Mouse (Mus musculus): ENCODE results near the gene Tmem110.

Tmem110 gene

GRCm38 (mm10) chr14:30862368-30862767 lies 37.0 kb downstream of the Tmem110 start:
- no peak for DNase-seq (ENCODE audit: low read depth, low spot score)

GRCm38 (mm10) chr14:30865311-30865710 lies 39.9 kb downstream of the Tmem110 start:
- peak; percentile 49 for DNase-seq (ENCODE audit: low read depth, low spot score)

- DNase-seq (ENCODE audit: low read depth, low spot score): peak; percentile 82
Measured at GRCm38 (mm10) chr14:30867042-30867441, 41.7 kb downstream of the Tmem110 start.

- DNase-seq (ENCODE audit: low read depth, low spot score): no peak
Measured at GRCm38 (mm10) chr14:30868826-30869225, 43.4 kb downstream of the Tmem110 start.

- DNase-seq (ENCODE audit: low read depth, low spot score): no peak
Measured at GRCm38 (mm10) chr14:30869391-30869801, 44.0 kb downstream of the Tmem110 start.

GRCm38 (mm10) chr14:30870206-30871147 lies 45.1 kb downstream of the Tmem110 start:
- no peak for DNase-seq (ENCODE audit: low read depth, low spot score)

- DNase-seq (ENCODE audit: low read depth, low spot score): no peak
Measured at GRCm38 (mm10) chr14:30874095-30874700, 48.8 kb downstream of the Tmem110 start.

- peak; percentile 44 for DNase-seq (ENCODE audit: low read depth, low spot score)
Measured at GRCm38 (mm10) chr14:30875130-30875865, 49.9 kb downstream of the Tmem110 start.

GRCm38 (mm10) chr14:30875955-30876354 lies 50.6 kb downstream of the Tmem110 start:
- DNase-seq (ENCODE audit: low read depth, low spot score): no peak

GRCm38 (mm10) chr14:30876451-30876850 lies 51.1 kb downstream of the Tmem110 start:
- no peak for DNase-seq (ENCODE audit: low read depth, low spot score)

- DNase-seq (ENCODE audit: low read depth, low spot score): peak; percentile 55
Measured at GRCm38 (mm10) chr14:30877827-30878226, 52.4 kb downstream of the Tmem110 start.

- peak; percentile 62 for DNase-seq (ENCODE audit: low read depth, low spot score)
Measured at GRCm38 (mm10) chr14:30878958-30879571, 53.7 kb downstream of the Tmem110 start, which contains the start of gene Mustn1. Gene Mustn1 (plus strand): TSS chr14:30879200.

GRCm38 (mm10) chr14:30879794-30880193 lies 54.4 kb downstream of the Tmem110 start:
- no peak for DNase-seq (ENCODE audit: low read depth, low spot score)

GRCm38 (mm10) chr14:30880251-30880650 lies 54.9 kb downstream of the Tmem110 start:
- no peak for DNase-seq (ENCODE audit: low read depth, low spot score)

GRCm38 (mm10) chr14:30880811-30881717 lies 55.7 kb downstream of the Tmem110 start:
- DNase-seq (ENCODE audit: low read depth, low spot score): peak; percentile 68

GRCm38 (mm10) chr14:30881718-30882108 lies 56.3 kb downstream of the Tmem110 start:
- DNase-seq (ENCODE audit: low read depth, low spot score): no peak

GRCm38 (mm10) chr14:30885298-30885697 lies 59.9 kb downstream of the Tmem110 start:
- no peak for DNase-seq (ENCODE audit: low read depth, low spot score)

GRCm38 (mm10) chr14:30886204-30886603 lies 60.8 kb downstream of the Tmem110 start, which contains the start of gene Itih4:
Gene Itih4 (plus strand): TSS chr14:30886476.
- no peak for DNase-seq (ENCODE audit: low read depth, low spot score)

- no peak for DNase-seq (ENCODE audit: low read depth, low spot score)
Measured at GRCm38 (mm10) chr14:30888271-30888732, 62.9 kb downstream of the Tmem110 start.

GRCm38 (mm10) chr14:30899972-30900371 lies 74.6 kb downstream of the Tmem110 start:
- DNase-seq (ENCODE audit: low read depth, low spot score): no peak
